Mouse (Mus musculus): ENCODE measurements around the gene Foxj1. TPM values are rescaled to one million over a fixed set of nuclear protein-coding genes. Genes with fewer than 3 reads are reported as not detected.

The Foxj1 gene
- polyA plus RNA-seq (2015; fragmentation: Illumina TruSeq; extraction: RNeasy Lipid Tissue Mini Kit (QIAGEN cat#74804); ENCODE audit: insufficient read depth, low read depth, low replicate concordance): 1.4 TPM

GRCm38 (mm10) chr11:116335244-116336036, at the start of gene Foxj1:
Gene Foxj1 (minus strand): TSS chr11:116335399.

GRCm38 (mm10) chr11:116307019-116307725, 28.0 kb downstream of the Foxj1 start, which contains the start of gene Exoc7:
Gene Exoc7 (minus strand): TSS chr11:116307233.

GRCm38 (mm10) chr11:116280751-116281663, 54.2 kb downstream of the Foxj1 start, which contains the start of gene Galr2:
Gene Galr2 (plus strand): TSS chr11:116280939.

Other genes with a start within 250 kb of the Foxj1 start
- gene Wbp2, start 248.4 kb downstream of the Foxj1 start, polyA plus RNA-seq (2015; fragmentation: Illumina TruSeq; extraction: RNeasy Lipid Tissue Mini Kit (QIAGEN cat#74804); ENCODE audit: insufficient read depth, low read depth, low replicate concordance): 26.2 TPM
- gene Trim47, start 208.2 kb downstream of the Foxj1 start, polyA plus RNA-seq (2015; fragmentation: Illumina TruSeq; extraction: RNeasy Lipid Tissue Mini Kit (QIAGEN cat#74804); ENCODE audit: insufficient read depth, low read depth, low replicate concordance): 14.4 TPM
- gene Trim65, start 204.3 kb downstream of the Foxj1 start, polyA plus RNA-seq (2015; fragmentation: Illumina TruSeq; extraction: RNeasy Lipid Tissue Mini Kit (QIAGEN cat#74804); ENCODE audit: insufficient read depth, low read depth, low replicate concordance): 2.2 TPM
- gene Mrpl38, start 196.5 kb downstream of the Foxj1 start, polyA plus RNA-seq (2015; fragmentation: Illumina TruSeq; extraction: RNeasy Lipid Tissue Mini Kit (QIAGEN cat#74804); ENCODE audit: insufficient read depth, low read depth, low replicate concordance): 14.6 TPM
- 8.8 TPM for gene Fbf1, start 167.2 kb downstream of the Foxj1 start, polyA plus RNA-seq (2015; fragmentation: Illumina TruSeq; extraction: RNeasy Lipid Tissue Mini Kit (QIAGEN cat#74804); ENCODE audit: insufficient read depth, low read depth, low replicate concordance)
- gene Ten1, start 136.5 kb downstream of the Foxj1 start, polyA plus RNA-seq (2015; fragmentation: Illumina TruSeq; extraction: RNeasy Lipid Tissue Mini Kit (QIAGEN cat#74804); ENCODE audit: insufficient read depth, low read depth, low replicate concordance): 7.9 TPM
- 15.4 TPM for gene Acox1, start 136.4 kb downstream of the Foxj1 start, polyA plus RNA-seq (2015; fragmentation: Illumina TruSeq; extraction: RNeasy Lipid Tissue Mini Kit (QIAGEN cat#74804); ENCODE audit: insufficient read depth, low read depth, low replicate concordance)
- 1.1 TPM for gene Evpl, start 97.3 kb downstream of the Foxj1 start, polyA plus RNA-seq (2015; fragmentation: Illumina TruSeq; extraction: RNeasy Lipid Tissue Mini Kit (QIAGEN cat#74804); ENCODE audit: insufficient read depth, low read depth, low replicate concordance)
- gene Srp68, start 61.2 kb downstream of the Foxj1 start, polyA plus RNA-seq (2015; fragmentation: Illumina TruSeq; extraction: RNeasy Lipid Tissue Mini Kit (QIAGEN cat#74804); ENCODE audit: insufficient read depth, low read depth, low replicate concordance): 30.8 TPM
- gene Galr2, start 54.5 kb downstream of the Foxj1 start, polyA plus RNA-seq (2015; fragmentation: Illumina TruSeq; extraction: RNeasy Lipid Tissue Mini Kit (QIAGEN cat#74804); ENCODE audit: insufficient read depth, low read depth, low replicate concordance): not detected
- 9.2 TPM for gene Exoc7, start 28.2 kb downstream of the Foxj1 start, polyA plus RNA-seq (2015; fragmentation: Illumina TruSeq; extraction: RNeasy Lipid Tissue Mini Kit (QIAGEN cat#74804); ENCODE audit: insufficient read depth, low read depth, low replicate concordance)
- 1.6 TPM for gene Rnf157, start 77.6 kb upstream of the Foxj1 start, polyA plus RNA-seq (2015; fragmentation: Illumina TruSeq; extraction: RNeasy Lipid Tissue Mini Kit (QIAGEN cat#74804); ENCODE audit: insufficient read depth, low read depth, low replicate concordance)
- 10.8 TPM for gene Ubald2, start 98.7 kb upstream of the Foxj1 start, polyA plus RNA-seq (2015; fragmentation: Illumina TruSeq; extraction: RNeasy Lipid Tissue Mini Kit (QIAGEN cat#74804); ENCODE audit: insufficient read depth, low read depth, low replicate concordance)
- gene Qrich2, start 130.8 kb upstream of the Foxj1 start, polyA plus RNA-seq (2015; fragmentation: Illumina TruSeq; extraction: RNeasy Lipid Tissue Mini Kit (QIAGEN cat#74804); ENCODE audit: insufficient read depth, low read depth, low replicate concordance): not detected
- 59.0 TPM for gene Prpsap1, start 158.8 kb upstream of the Foxj1 start, polyA plus RNA-seq (2015; fragmentation: Illumina TruSeq; extraction: RNeasy Lipid Tissue Mini Kit (QIAGEN cat#74804); ENCODE audit: insufficient read depth, low read depth, low replicate concordance)
- gene Sphk1, start 195.5 kb upstream of the Foxj1 start, polyA plus RNA-seq (2015; fragmentation: Illumina TruSeq; extraction: RNeasy Lipid Tissue Mini Kit (QIAGEN cat#74804); ENCODE audit: insufficient read depth, low read depth, low replicate concordance): 4.7 TPM
- 8.1 TPM for gene Ube2o, start 246.0 kb upstream of the Foxj1 start, polyA plus RNA-seq (2015; fragmentation: Illumina TruSeq; extraction: RNeasy Lipid Tissue Mini Kit (QIAGEN cat#74804); ENCODE audit: insufficient read depth, low read depth, low replicate concordance)